Mouse (Mus musculus) cortical plate, adult 2 months (tissue): ENCODE data around the gene Rpl23.
"Not testable (repeated sequence)": the region's sequence is repeated elsewhere in the genome, so short reads cannot be mapped to it uniquely, and the experiment has no call there.

Experiments
- CTCF ChIP-seq: fragments of 200-500 bp; IDR thresholded peaks from 2 replicates; pipeline ENCODE4 v1.5.1; 2011; ENCODE audit warnings: mild to moderate bottlenecking, control low read depth, low read length; ENCODE audit not compliant: insufficient read depth; ENCODE audit errors: extremely low read depth
- POLR2A ChIP-seq: fragments of 200-500 bp; IDR thresholded peaks from 2 replicates; pipeline ENCODE4 v1.6.1; 2011; ENCODE audit warnings: mild to moderate bottlenecking, low read length, control low read depth; ENCODE audit not compliant: insufficient read depth; ENCODE audit errors: extremely low read depth

DNA sequence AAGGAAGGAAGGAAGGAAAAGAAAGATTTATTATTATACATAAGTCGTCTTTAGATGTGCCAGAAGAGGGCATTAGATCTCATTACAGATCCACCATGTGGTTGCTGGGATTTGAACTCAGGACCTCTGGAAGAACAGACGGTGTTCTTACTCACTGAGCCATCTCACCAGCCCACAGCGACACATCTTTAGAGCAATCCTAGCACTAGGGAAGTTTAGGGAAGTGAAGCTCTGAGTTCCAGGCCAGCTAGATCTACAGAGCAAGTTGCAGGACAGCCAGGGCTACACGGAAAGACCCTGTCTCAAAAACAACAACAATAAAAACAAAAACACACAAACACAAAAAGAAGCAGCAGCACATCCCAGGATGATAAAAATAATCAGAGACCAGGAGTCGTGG, 47.4 kb downstream of the Rpl23 start:
- TF ChIP-seq POLR2A, CTCF: not testable (repeated sequence)
